Mouse (Mus musculus): Measurements from ENCODE around the gene Adap1.
A peak's percentile ranks its signal among the peaks of the same experiment; 100 is the strongest.

The Adap1 gene

GRCm38 (mm10) chr5:139325395-139325966, at the start of gene Adap1:
Gene Adap1, minus strand, starts transcription at chr5:139325622.
- peak; percentile 70 for DNase-seq

GRCm38 (mm10) chr5:139374841-139375240, 49.4 kb upstream of the Adap1 start:
- DNase-seq: no peak

- peak; percentile 45 for DNase-seq
These were observed 48.5 kb upstream of the Adap1 start for GRCm38 (mm10) chr5:139373889-139374444.

GRCm38 (mm10) chr5:139373126-139373525, 47.7 kb upstream of the Adap1 start:
- DNase-seq: no peak

- peak; percentile 95 for DNase-seq
These were observed 46.4 kb upstream of the Adap1 start for GRCm38 (mm10) chr5:139371631-139372401.

GRCm38 (mm10) chr5:139371118-139371517, 45.7 kb upstream of the Adap1 start:
- DNase-seq: no peak

- no peak for DNase-seq
These were observed 44.9 kb upstream of the Adap1 start for GRCm38 (mm10) chr5:139370336-139370735.

- peak; percentile 74 for DNase-seq
These were observed 43.4 kb upstream of the Adap1 start for GRCm38 (mm10) chr5:139368638-139369320.

- DNase-seq: peak; percentile 21
These were observed 42.5 kb upstream of the Adap1 start for GRCm38 (mm10) chr5:139367884-139368458.

- no peak for DNase-seq
These were observed 41.1 kb upstream of the Adap1 start for GRCm38 (mm10) chr5:139366484-139366883.

- no peak for DNase-seq
These were observed 40.4 kb upstream of the Adap1 start for GRCm38 (mm10) chr5:139365827-139366226.

- peak; percentile 26 for DNase-seq
These were observed 39.6 kb upstream of the Adap1 start for GRCm38 (mm10) chr5:139364911-139365571.

GRCm38 (mm10) chr5:139364260-139364910, 39.0 kb upstream of the Adap1 start:
- peak; percentile 97 for DNase-seq

GRCm38 (mm10) chr5:139363858-139364257, 38.4 kb upstream of the Adap1 start:
- DNase-seq: no peak

- no peak for DNase-seq
These were observed 33.8 kb upstream of the Adap1 start for GRCm38 (mm10) chr5:139359244-139359643.

GRCm38 (mm10) chr5:139358653-139359052, 33.2 kb upstream of the Adap1 start:
- peak; percentile 67 for DNase-seq

- peak; percentile 90 for DNase-seq
These were observed 29.9 kb upstream of the Adap1 start for GRCm38 (mm10) chr5:139355235-139355772.

- no peak for DNase-seq
These were observed 28.5 kb upstream of the Adap1 start for GRCm38 (mm10) chr5:139353946-139354345.

- DNase-seq: no peak
These were observed 28.1 kb upstream of the Adap1 start for GRCm38 (mm10) chr5:139353496-139353895.

- DNase-seq: no peak
These were observed 26.9 kb upstream of the Adap1 start, which contains the start of gene Cyp2w1 for GRCm38 (mm10) chr5:139352317-139352716. Gene Cyp2w1, plus strand, starts transcription at chr5:139352617.

GRCm38 (mm10) chr5:139351628-139352027, 26.2 kb upstream of the Adap1 start:
- DNase-seq: no peak

GRCm38 (mm10) chr5:139351134-139351533, 25.7 kb upstream of the Adap1 start, which contains the start of gene Cox19:
Gene Cox19, minus strand, starts transcription at chr5:139351418.
- DNase-seq: no peak
